Mouse (Mus musculus) right cerebral cortex, postnatal 14 days (tissue): ENCODE results near the gene Gnas.

Source experiments
- DNase-seq: peaks from one replicate; pipeline ENCODE4 v3.0.0; 2022

Gnas gene

DNA sequence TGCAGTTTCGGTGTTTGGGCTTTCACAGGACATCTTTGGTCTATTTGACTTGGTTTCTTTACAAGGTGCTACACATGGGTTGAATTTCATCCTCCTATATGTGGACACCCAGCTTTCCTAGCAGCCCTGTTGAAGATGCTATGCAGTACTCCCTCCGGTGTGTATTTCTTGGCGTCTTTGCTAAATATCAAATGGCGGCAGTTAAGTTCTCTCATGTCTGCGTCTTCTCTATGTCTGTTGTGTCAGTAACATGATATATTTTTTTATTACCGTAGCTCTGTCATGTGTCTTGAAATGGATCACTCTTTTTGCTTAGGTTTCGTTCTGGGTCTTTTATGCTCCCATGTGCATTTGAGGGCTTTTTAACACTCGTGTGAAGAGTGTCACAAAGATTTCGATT lies 96.9 kb downstream of the Gnas start:
- DNase-seq, result no peak

DNA sequence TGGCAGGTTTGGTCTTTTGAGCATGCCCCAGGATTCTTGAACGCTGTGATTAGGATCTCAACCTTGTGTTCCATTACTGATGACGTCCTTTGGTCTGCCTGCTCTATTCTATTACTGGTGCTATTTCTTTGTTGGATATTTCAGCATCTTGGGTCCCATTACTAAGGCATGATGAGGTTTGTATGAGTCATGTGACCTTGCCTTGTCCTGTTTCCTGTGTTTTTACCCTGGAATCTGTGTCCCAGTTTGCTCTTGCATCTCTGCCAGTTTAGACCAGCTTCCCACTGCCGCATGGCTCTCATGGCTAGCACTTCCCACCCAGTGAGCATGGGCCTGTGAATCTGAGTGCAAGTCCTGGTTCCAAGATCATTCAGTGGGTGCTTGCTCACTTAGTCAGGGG lies 107.8 kb downstream of the Gnas start:
- no peak for DNase-seq

DNA sequence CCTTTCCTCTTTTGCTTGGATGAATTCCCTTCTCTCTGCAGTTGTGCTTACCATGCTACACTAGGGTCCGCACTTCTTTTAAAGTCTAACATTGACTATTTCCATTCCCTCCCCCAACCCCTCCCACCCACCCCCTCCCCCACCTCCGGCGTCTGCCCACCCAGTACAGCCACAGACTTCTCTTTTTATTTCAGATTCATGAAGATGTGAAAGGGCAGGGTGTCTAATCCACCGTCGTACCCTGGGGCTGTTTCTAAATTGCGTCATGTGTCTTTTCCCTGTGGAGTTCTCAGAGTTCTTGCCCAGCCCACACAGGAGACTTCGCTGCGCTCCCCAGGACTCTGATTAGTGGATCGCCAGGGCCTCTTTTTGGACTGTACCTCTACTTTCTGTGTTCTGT lies 108.4 kb downstream of the Gnas start:
- no peak for DNase-seq

DNA sequence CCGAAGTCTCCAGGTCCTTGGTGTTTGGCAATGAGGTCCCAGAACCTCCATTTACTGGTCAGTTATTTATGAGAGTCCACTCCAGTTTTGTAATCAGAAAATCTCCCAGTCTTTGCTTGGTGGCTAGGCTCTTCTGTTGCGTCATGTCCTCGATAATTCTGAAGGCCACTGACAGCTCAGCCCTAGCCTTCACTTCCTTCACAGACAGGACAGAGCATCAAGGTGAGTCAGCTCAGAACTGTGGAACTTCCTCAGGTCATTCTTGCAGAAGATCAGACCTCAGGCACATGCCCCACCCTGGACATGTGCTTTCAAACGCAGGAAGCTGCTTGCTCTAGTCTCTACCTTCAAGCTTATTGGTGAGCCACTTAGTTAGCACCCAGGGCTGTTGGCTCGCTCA lies 109.3 kb downstream of the Gnas start:
- no peak for DNase-seq
